Mouse (Mus musculus): ENCODE measurements at regions not wholly inside any gene's neighbourhood (a gene's known extent, or its start where the extent isn't known, plus 50 kb on each side); places are given as distances from the start of the nearest gene placed in this dataset.
"Not testable (repeated sequence)": the region's sequence is repeated elsewhere in the genome, so short reads cannot be mapped to it uniquely, and the experiment has no call there.

- Histone ChIP-seq H3K27ac (no peak overlapping the region), H3K27me3 (replicated peaks) (no peaks in the 10 kb centered on the region), H3K9ac (no peak overlapping the region), H3K4me1 (no peaks in the 10 kb centered on the region), H3K4me3 (no peak overlapping the region), H3K36me3 (replicated peaks) (no peaks in the 10 kb centered on the region), H3K4me2 (no peak overlapping the region), H3K9me3 (no peaks in the 10 kb centered on the region)
- 86% methylated on average over 2 of the region's 2 CpGs for WGBS
- ATAC-seq (replicated peaks), result no peak
Observed at GRCm38 (mm10) chr15:42104816-42105215, 1970.7 kb downstream of the 9330182O14Rik start.

- no peak for ATAC-seq (replicated peaks)
- Histone ChIP-seq H3K27ac (no peak overlapping the region), H3K4me2 (no peak overlapping the region), H3K27me3 (replicated peaks) (no peaks in the 10 kb centered on the region), H3K9me3 (no peaks in the 10 kb centered on the region), H3K36me3 (replicated peaks) (no peaks in the 10 kb centered on the region), H3K4me3 (no peak overlapping the region), H3K9ac (no peak overlapping the region), H3K4me1 (no peaks in the 10 kb centered on the region)
Observed at GRCm38 (mm10) chr15:42107106-42107505, 1972.9 kb downstream of the 9330182O14Rik start.

- H3K4me2 ChIP-seq, result no peak overlapping the region
- ATAC-seq (replicated peaks), result no peak
- no peaks in the 10 kb centered on the region for H3K9me3 ChIP-seq
- H3K27me3 ChIP-seq (replicated peaks), result no peaks in the 10 kb centered on the region
- WGBS, result 63% methylated on average over 5 of the region's 5 CpGs
- no peak overlapping the region for H3K27ac ChIP-seq
- no peak overlapping the region for H3K4me3 ChIP-seq
- no peaks in the 10 kb centered on the region for H3K4me1 ChIP-seq
- no peaks in the 10 kb centered on the region for H3K36me3 ChIP-seq (replicated peaks)
- no peak overlapping the region for H3K9ac ChIP-seq
Observed at GRCm38 (mm10) chr15:42111811-42112210, 1977.6 kb downstream of the 9330182O14Rik start.

- no peaks in the 10 kb centered on the region for H3K27me3 ChIP-seq (replicated peaks)
- no peak overlapping the region for H3K9ac ChIP-seq
- H3K36me3 ChIP-seq (replicated peaks), result no peaks in the 10 kb centered on the region
- H3K9me3 ChIP-seq, result no peaks in the 10 kb centered on the region
- 82% methylated on average over 1 of the region's 1 CpGs for whole genome bisulfite sequencing
- no peaks in the 10 kb centered on the region for H3K4me1 ChIP-seq
- no peak overlapping the region for H3K27ac ChIP-seq
- no peak for ATAC-seq (replicated peaks)
- no peak overlapping the region for H3K4me2 ChIP-seq
- no peak overlapping the region for H3K4me3 ChIP-seq
Observed at GRCm38 (mm10) chr15:42127471-42127870, 1993.3 kb downstream of the 9330182O14Rik start.

DNA sequence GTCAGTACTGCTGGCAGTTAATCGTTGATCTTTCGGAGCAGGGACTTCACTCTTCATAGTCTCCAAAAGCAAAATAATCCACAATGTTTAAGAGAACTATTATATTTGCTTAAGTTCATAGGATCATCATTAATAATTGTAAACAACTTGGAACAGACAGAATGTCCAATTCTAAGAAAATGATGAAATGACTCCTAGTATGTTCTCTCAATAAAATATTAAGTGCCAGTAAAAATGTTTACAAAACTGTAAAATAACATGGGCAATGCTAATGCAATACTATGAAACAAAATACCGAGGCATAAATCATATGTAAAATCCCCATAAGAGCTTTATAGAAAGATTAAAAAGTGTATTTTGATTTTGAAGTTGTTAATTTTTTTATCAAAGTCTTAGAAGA lies 1994.8 kb downstream of the 9330182O14Rik start:
- no peak overlapping the region for H3K4me3 ChIP-seq
- H3K9me3 ChIP-seq, result no peaks in the 10 kb centered on the region
- H3K27me3 ChIP-seq (replicated peaks), result no peaks in the 10 kb centered on the region
- H3K27ac ChIP-seq, result no peak overlapping the region
- H3K4me2 ChIP-seq, result no peak overlapping the region
- H3K4me1 ChIP-seq, result no peaks in the 10 kb centered on the region
- ATAC-seq (replicated peaks), result no peak
- 89% methylated on average over 3 of the region's 3 CpGs for WGBS
- H3K9ac ChIP-seq, result no peak overlapping the region
- H3K36me3 ChIP-seq (replicated peaks), result no peaks in the 10 kb centered on the region

DNA sequence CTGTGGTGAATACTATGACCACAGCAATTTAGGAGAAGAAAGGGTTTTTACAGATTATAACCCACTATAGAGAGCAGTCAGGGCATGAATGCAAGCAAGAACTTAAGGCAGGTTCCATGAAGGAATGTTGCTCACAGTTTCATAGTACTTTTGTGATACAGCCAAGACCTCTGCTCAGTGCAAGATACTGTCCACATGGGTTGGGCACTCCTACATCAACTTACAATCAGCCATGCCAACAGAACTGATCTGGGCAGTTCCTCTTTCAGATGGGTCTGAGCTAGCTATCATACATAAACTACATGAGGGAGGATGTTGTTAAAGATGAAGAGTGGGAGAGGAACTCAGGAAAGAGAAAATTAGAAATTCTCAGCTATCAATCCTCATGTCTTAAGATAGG lies 2032.4 kb downstream of the 9330182O14Rik start:
- Histone ChIP-seq H3K9ac (no peak overlapping the region), H3K27ac (no peak overlapping the region), H3K4me3 (no peak overlapping the region), H3K4me2 (no peak overlapping the region), H3K9me3 (no peaks in the 10 kb centered on the region), H3K27me3 (replicated peaks) (no peaks in the 10 kb centered on the region), H3K4me1 (no peaks in the 10 kb centered on the region), H3K36me3 (replicated peaks) (no peaks in the 10 kb centered on the region)
- ATAC-seq (replicated peaks), result no peak

GRCm38 (mm10) chr15:42177766-42178165 lies 2043.6 kb downstream of the 9330182O14Rik start:
- ATAC-seq (replicated peaks); H3K9me3 ChIP-seq; H3K4me3 ChIP-seq; H3K36me3 ChIP-seq (replicated peaks); H3K4me1 ChIP-seq; H3K27ac ChIP-seq; H3K9ac ChIP-seq; H3K4me2 ChIP-seq; H3K27me3 ChIP-seq (replicated peaks): not testable (repeated sequence)
- 85% methylated on average over 1 of the region's 1 CpGs for WGBS

DNA sequence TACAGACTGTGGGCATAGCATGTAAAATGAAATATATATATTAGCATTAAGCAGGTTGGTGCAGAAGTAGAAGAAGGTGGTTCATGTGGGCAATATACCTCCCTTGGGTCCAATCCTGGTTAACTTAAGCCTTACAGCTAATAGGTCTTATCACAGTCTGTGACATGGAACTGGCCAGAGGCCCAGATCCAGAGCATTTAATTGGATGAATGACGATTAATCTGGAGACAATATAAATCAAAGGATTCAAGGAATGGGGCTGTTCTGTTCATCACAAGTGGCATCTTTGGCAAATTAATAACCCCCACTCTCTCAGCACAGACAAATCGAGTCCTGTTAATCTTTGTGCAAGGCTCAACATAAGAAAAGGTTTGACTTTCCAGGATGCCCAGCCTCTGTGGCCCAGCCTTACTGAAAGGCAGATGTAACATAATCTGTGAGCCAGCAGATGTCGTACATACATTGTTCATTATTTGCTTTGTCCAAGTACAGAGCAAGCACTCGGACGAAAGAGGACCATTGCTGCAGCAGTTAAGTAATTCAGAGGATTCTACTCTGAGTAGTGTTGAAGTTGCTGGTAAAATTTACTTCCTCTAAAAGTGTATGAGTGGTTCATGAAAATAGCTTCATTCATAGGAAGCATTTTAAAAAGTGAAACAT lies 2073.2 kb downstream of the 9330182O14Rik start:
- no peaks in the 10 kb centered on the region for H3K9me3 ChIP-seq
- no peak overlapping the region for H3K9ac ChIP-seq
- no peaks in the 10 kb centered on the region for H3K36me3 ChIP-seq (replicated peaks)
- peak; percentile 95 for ATAC-seq (replicated peaks)
- no peak overlapping the region for H3K4me3 ChIP-seq
- 19% methylated on average over 5 of the region's 5 CpGs for WGBS
- no peak overlapping the region for H3K27ac ChIP-seq
- H3K27me3 ChIP-seq (replicated peaks), result no peaks in the 10 kb centered on the region
- no peak overlapping the region for H3K4me2 ChIP-seq
- H3K4me1 ChIP-seq, result no peaks in the 10 kb centered on the region

GRCm38 (mm10) chr15:42219496-42219895 lies 2085.3 kb downstream of the 9330182O14Rik start:
- WGBS, result 90% methylated on average over 11 of the region's 11 CpGs

GRCm38 (mm10) chr15:42220005-42220404 lies 2085.8 kb downstream of the 9330182O14Rik start:
- Histone ChIP-seq H3K27me3 (replicated peaks) (no peaks in the 10 kb centered on the region), H3K36me3 (replicated peaks) (no peaks in the 10 kb centered on the region), H3K9ac (no peak overlapping the region), H3K27ac (no peak overlapping the region), H3K4me2 (no peak overlapping the region), H3K4me1 (no peaks in the 10 kb centered on the region), H3K9me3 (no peaks in the 10 kb centered on the region), H3K4me3 (no peak overlapping the region)
- 81% methylated on average over 3 of the region's 3 CpGs for WGBS
- ATAC-seq (replicated peaks), result no peak

More at GRCm38 (mm10) chr15:42219496-42219895, 2085.3 kb downstream of the 9330182O14Rik start:
- Histone ChIP-seq H3K27ac (no peak overlapping the region), H3K9me3 (no peaks in the 10 kb centered on the region), H3K4me2 (no peak overlapping the region), H3K27me3 (replicated peaks) (no peaks in the 10 kb centered on the region), H3K36me3 (replicated peaks) (no peaks in the 10 kb centered on the region), H3K9ac (no peak overlapping the region), H3K4me3 (no peak overlapping the region), H3K4me1 (no peaks in the 10 kb centered on the region)
- no peak for ATAC-seq (replicated peaks)

GRCm38 (mm10) chr15:42225006-42225405 lies 2090.8 kb downstream of the 9330182O14Rik start:
- Histone ChIP-seq H3K9me3 (no peaks in the 10 kb centered on the region), H3K36me3 (replicated peaks) (no peaks in the 10 kb centered on the region), H3K4me3 (no peak overlapping the region), H3K9ac (no peak overlapping the region), H3K27me3 (replicated peaks) (no peaks in the 10 kb centered on the region), H3K4me2 (no peak overlapping the region), H3K4me1 (no peaks in the 10 kb centered on the region), H3K27ac (no peak overlapping the region)
- ATAC-seq (replicated peaks), result no peak
- WGBS, result 74% methylated on average over 1 of the region's 1 CpGs

DNA sequence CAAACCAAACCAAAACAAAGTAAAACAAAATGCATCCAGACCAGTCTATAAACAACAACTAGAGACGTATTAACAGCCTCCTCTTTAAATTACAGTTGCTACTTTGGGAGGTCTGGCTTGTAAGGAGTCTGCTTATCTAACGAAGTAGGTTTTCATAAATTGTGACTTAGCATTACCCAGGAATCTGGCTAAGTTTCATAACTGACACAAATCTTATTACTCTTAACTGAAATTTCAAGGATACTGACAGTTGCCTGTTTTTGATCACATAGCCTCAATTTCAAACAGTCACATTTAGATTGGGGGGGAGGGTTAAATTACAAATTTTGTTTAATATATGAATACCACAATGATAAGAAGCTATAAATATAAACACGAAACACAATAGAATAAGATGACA lies 2097.5 kb downstream of the 9330182O14Rik start:
- Histone ChIP-seq H3K4me1 (no peaks in the 10 kb centered on the region), H3K27ac (no peak overlapping the region), H3K4me3 (no peak overlapping the region), H3K4me2 (no peak overlapping the region), H3K9ac (no peak overlapping the region), H3K36me3 (replicated peaks) (no peaks in the 10 kb centered on the region), H3K27me3 (replicated peaks) (no peaks in the 10 kb centered on the region), H3K9me3 (no peaks in the 10 kb centered on the region)
- WGBS, result 87% methylated on average over 3 of the region's 3 CpGs
- ATAC-seq (replicated peaks), result no peak

DNA sequence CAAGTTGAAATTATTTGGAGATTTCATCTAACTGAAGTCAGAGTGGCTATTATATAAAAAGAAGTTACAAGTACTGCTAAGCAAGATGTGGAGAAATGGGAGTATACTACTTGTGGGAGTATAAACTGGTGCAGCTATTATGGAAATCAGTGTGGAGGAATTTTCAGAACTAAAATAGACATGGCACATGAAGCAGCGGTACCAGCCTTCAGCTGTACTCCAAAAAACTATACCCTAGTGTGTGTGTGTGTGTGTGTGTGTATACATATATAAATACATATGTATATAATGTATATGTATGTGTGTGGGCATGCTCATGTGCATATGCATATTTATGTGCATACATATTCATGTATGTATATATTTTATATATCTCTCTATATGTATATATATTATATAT lies 2112.6 kb downstream of the 9330182O14Rik start:
- H3K27ac ChIP-seq, result no peak overlapping the region
- H3K27me3 ChIP-seq (replicated peaks), result no peaks in the 10 kb centered on the region
- no peak overlapping the region for H3K9ac ChIP-seq
- 90% methylated on average over 1 of the region's 1 CpGs for WGBS
- H3K36me3 ChIP-seq (replicated peaks), result no peaks in the 10 kb centered on the region
- no peak overlapping the region for H3K4me2 ChIP-seq
- no peaks in the 10 kb centered on the region for H3K4me1 ChIP-seq
- H3K9me3 ChIP-seq, result no peaks in the 10 kb centered on the region
- ATAC-seq (replicated peaks), result no peak
- H3K4me3 ChIP-seq, result no peak overlapping the region
